Mouse (Mus musculus) bone marrow, adult 2 months (tissue): ENCODE data around the gene Cntn6.

ENCODE experiments used
- CTCF ChIP-seq: fragments of 200-500 bp; IDR thresholded peaks from 2 replicates; pipeline ENCODE4 v1.5.1; 2011; ENCODE audit warnings: low read length, control low read depth; ENCODE audit not compliant: control insufficient read depth, insufficient read depth
- POLR2A ChIP-seq: fragments of 200-500 bp; IDR thresholded peaks from 2 replicates; pipeline ENCODE4 v1.6.1; 2011; ENCODE audit warnings: low read depth, mild to moderate bottlenecking, control low read depth, low read length, borderline replicate concordance; ENCODE audit not compliant: control insufficient read depth

GRCm38 (mm10) chr6:104443731-104444130, 48.9 kb upstream of the Cntn6 start:
- no peak for TF ChIP-seq POLR2A
- no peak for TF ChIP-seq CTCF
